Mouse (Mus musculus) cortical plate, adult 2 months (tissue): Measurements from ENCODE around the gene Hist1h3e.
"Not testable (repeated sequence)": the region's sequence is repeated elsewhere in the genome, so short reads cannot be mapped to it uniquely, and the experiment has no call there.

Experiments
- CTCF ChIP-seq: fragments of 200-500 bp; IDR thresholded peaks from 2 replicates; pipeline ENCODE4 v1.5.1; 2011; ENCODE audit warnings: mild to moderate bottlenecking, control low read depth, low read length; ENCODE audit not compliant: insufficient read depth; ENCODE audit errors: extremely low read depth
- POLR2A ChIP-seq: fragments of 200-500 bp; IDR thresholded peaks from 2 replicates; pipeline ENCODE4 v1.6.1; 2011; ENCODE audit warnings: mild to moderate bottlenecking, low read length, control low read depth; ENCODE audit not compliant: insufficient read depth; ENCODE audit errors: extremely low read depth

- TF ChIP-seq CTCF, POLR2A: not testable (repeated sequence)
Observed at GRCm38 (mm10) chr13:23570261-23571021, 8.3 kb upstream of the Hist1h3e start.
